In genomic region chr11:115383701-115384474, GRCm38 (mm10) we compare ENCODE assay signal across 8 mouse cellular contexts. TPM values are rescaled to one million over a fixed set of nuclear protein-coding genes. Genes with fewer than 3 reads are reported as not detected.
DNase-seq lines count a peak whose midpoint lies in the region; ATAC-seq and TF ChIP-seq lines count a peak whose summit lies in the region.

No protein-coding gene starts in this region.

- peaks cover 12% of the 10 kb centered on the region for H3K36me3 ChIP-seq in embryonic facial prominence, embryonic 10.5 days (replicated peaks)
- no peaks in the 10 kb centered on the region for H3K36me3 ChIP-seq in limb, embryonic 14.5 days (ENCODE audit: control insufficient read depth, insufficient read depth, low read length)
- H3K36me3 ChIP-seq in neural tube, embryonic 13.5 days: no peaks in the 10 kb centered on the region

- intact Hi-C loops in heart, postnatal 14 days (cut with DNase I): loop anchor here (2.0 kb wide), 1 partner anchor 19 kb away; the partner anchor contains the start of gene Mrpl58

- peak overlapping the region; percentile 92 for H3K4me3 ChIP-seq in embryonic facial prominence, embryonic 10.5 days
- H3K4me3 ChIP-seq in limb, embryonic 14.5 days (replicated peaks; ENCODE audit: low read length): 0 out of 2 replicates have a peak overlapping the region, but pooled peaks have one; percentile 81
- peak overlapping the region; percentile 86 for H3K4me3 ChIP-seq in neural tube, embryonic 13.5 days

- H3K4me2 ChIP-seq in limb, embryonic 14.5 days (replicated peaks; ENCODE audit: low read depth, low read length, severe bottlenecking): peak overlapping the region; percentile 79
- peak overlapping the region; percentile 93 for H3K4me2 ChIP-seq in neural tube, embryonic 13.5 days

- no peaks in the 10 kb centered on the region for H3K9me3 ChIP-seq in embryonic facial prominence, embryonic 10.5 days
- no peaks in the 10 kb centered on the region for H3K9me3 ChIP-seq in limb, embryonic 14.5 days (ENCODE audit: control insufficient read depth, low read length)
- H3K9me3 ChIP-seq in neural tube, embryonic 13.5 days: no peaks in the 10 kb centered on the region

- peak; percentile 55 to 62 for DNase-seq in layer of hippocampus, postnatal 10 days (ENCODE audit: low spot score in 2 of 2)
- DNase-seq in layer of hippocampus, adult 9-11 months: no peak
- DNase-seq in embryonic facial prominence, embryonic 10.5 days (ENCODE audit: low spot score): no peak
- peak; percentile 38 to 44 for DNase-seq in heart, postnatal 14 days
- no peak for DNase-seq in limb, embryonic 14.5 days (ENCODE audit: low spot score)
- DNase-seq in adipocyte (ENCODE audit: low spot score): no peak
- no peak for DNase-seq in thymus, postnatal 10 days (ENCODE audit: low spot score in 2 of 2)

- no peak for ATAC-seq in limb, embryonic 14.5 days (ENCODE audit: low FRiP score, low read depth)
- ATAC-seq in neural tube, embryonic 13.5 days (ENCODE audit: low read depth): peak; percentile 6; the same call in 1 of the 2 replicates

- H3K9ac ChIP-seq in limb, embryonic 14.5 days (ENCODE audit: low read depth, low read length, severe bottlenecking): 0 out of 2 replicates have a peak overlapping the region, but pooled peaks have one; percentile 88
- H3K9ac ChIP-seq in neural tube, embryonic 13.5 days: peak overlapping the region; percentile 96

- H3K27ac ChIP-seq in embryonic facial prominence, embryonic 10.5 days (replicated peaks): peak overlapping the region; percentile 61; the same call in 1 of the 2 replicates
- H3K27ac ChIP-seq in limb, embryonic 14.5 days (replicated peaks; ENCODE audit: low read depth, low read length): no peak overlapping the region
- peak overlapping the region; percentile 97 for H3K27ac ChIP-seq in neural tube, embryonic 13.5 days (replicated peaks)

- TF ChIP-seq POLR2A in limb, embryonic 14.5 days (IDR thresholded peaks at IDR 0.05; ENCODE audit: borderline replicate concordance, extremely low read depth, insufficient read depth, insufficient read length): no peak

- WGBS in embryonic facial prominence, embryonic 10.5 days: 53% methylated on average over 16 of the region's 16 CpGs
- WGBS in limb, embryonic 14.5 days: 51% methylated on average over 16 of the region's 16 CpGs
- WGBS in neural tube, embryonic 13.5 days: 35% methylated on average over 16 of the region's 16 CpGs

- H3K27me3 ChIP-seq in embryonic facial prominence, embryonic 10.5 days (replicated peaks; ENCODE audit: low read depth, poor library complexity, severe bottlenecking): peaks cover 17% of the 10 kb centered on the region
- H3K27me3 ChIP-seq in limb, embryonic 14.5 days (ENCODE audit: control insufficient read depth, insufficient read depth, low read length): no peaks in the 10 kb centered on the region
- no peaks in the 10 kb centered on the region for H3K27me3 ChIP-seq in neural tube, embryonic 13.5 days

- peaks cover 51% of the 10 kb centered on the region for H3K4me1 ChIP-seq in embryonic facial prominence, embryonic 10.5 days
- H3K4me1 ChIP-seq in limb, embryonic 14.5 days (ENCODE audit: control insufficient read depth, insufficient read depth, low read length): peaks cover 18% of the 10 kb centered on the region
- H3K4me1 ChIP-seq in neural tube, embryonic 13.5 days (replicated peaks): peaks cover 55% of the 10 kb centered on the region

RNA-seq across cellular contexts. Expression of gene Cdr2l, which starts 2.2 kb away (rescaled TPM):
- 10 to 100 TPM; 18.4 to 19.1 TPM for total RNA-seq in layer of hippocampus, postnatal 10 days (2021)
- 15.6 and 16.4 TPM in 2 replicates for polyA plus RNA-seq in embryonic facial prominence, embryonic 10.5 days (2016; fragmentation: Nextera tagmentation; extraction: Ambion mirVana)
- 1 to 10 TPM; 8.7 to 9.9 TPM for total RNA-seq in heart, postnatal 14 days (2021)
- 18.8 and 23.9 TPM in 2 replicates for polyA plus RNA-seq in limb, embryonic 14.5 days (2012; rRNA removed)
- polyA plus RNA-seq in limb, embryonic 14.5 days (2014; fragmentation: Nextera tagmentation; extraction: Ambion mirVana): 10.9 and 11.1 TPM in 2 replicates
- polyA plus RNA-seq in neural tube, embryonic 13.5 days (2015; fragmentation: Nextera tagmentation; extraction: Ambion mirVana): 23.7 and 24.1 TPM in 2 replicates

RNA-seq across cellular contexts. Expression of gene Hid1, which starts 16.3 kb away (rescaled TPM):
- 10 to 100 TPM; 78.0 to 79.3 TPM for total RNA-seq in layer of hippocampus, postnatal 10 days (2021)
- 8.6 and 9.6 TPM in 2 replicates for polyA plus RNA-seq in embryonic facial prominence, embryonic 10.5 days (2016; fragmentation: Nextera tagmentation; extraction: Ambion mirVana)
- 1 to 10 TPM; 5.2 to 6.6 TPM for total RNA-seq in heart, postnatal 14 days (2021)
- 4.5 and 5.9 TPM in 2 replicates for polyA plus RNA-seq in limb, embryonic 14.5 days (2012; rRNA removed)
- polyA plus RNA-seq in limb, embryonic 14.5 days (2014; fragmentation: Nextera tagmentation; extraction: Ambion mirVana): 2.1 and 2.3 TPM in 2 replicates
- 41.5 and 44.6 TPM in 2 replicates for polyA plus RNA-seq in neural tube, embryonic 13.5 days (2015; fragmentation: Nextera tagmentation; extraction: Ambion mirVana)

RNA-seq across cellular contexts. Expression of gene Mrpl58, which starts 19.7 kb away (rescaled TPM):
- total RNA-seq in layer of hippocampus, postnatal 10 days (2021): 10 to 100 TPM; 86.3 to 96.3 TPM
- polyA plus RNA-seq in embryonic facial prominence, embryonic 10.5 days (2016; fragmentation: Nextera tagmentation; extraction: Ambion mirVana): 221 and 228 TPM in 2 replicates
- total RNA-seq in heart, postnatal 14 days (2021): 100 to 1,000 TPM; 128 to 140 TPM
- polyA plus RNA-seq in limb, embryonic 14.5 days (2012; rRNA removed): 76.7 and 92.2 TPM in 2 replicates
- 169 and 181 TPM in 2 replicates for polyA plus RNA-seq in limb, embryonic 14.5 days (2014; fragmentation: Nextera tagmentation; extraction: Ambion mirVana)
- 182 and 203 TPM in 2 replicates for polyA plus RNA-seq in neural tube, embryonic 13.5 days (2015; fragmentation: Nextera tagmentation; extraction: Ambion mirVana)

RNA-seq across cellular contexts. Expression of gene Atp5h, which starts 35.9 kb away (rescaled TPM):
- total RNA-seq in layer of hippocampus, postnatal 10 days (2021): 100 to 1,000 TPM; 406 to 440 TPM
- 880 and 890 TPM in 2 replicates for polyA plus RNA-seq in embryonic facial prominence, embryonic 10.5 days (2016; fragmentation: Nextera tagmentation; extraction: Ambion mirVana)
- 1,000 to 10,000 TPM; 2,066 to 2,137 TPM for total RNA-seq in heart, postnatal 14 days (2021)
- polyA plus RNA-seq in limb, embryonic 14.5 days (2012; rRNA removed): 294 and 427 TPM in 2 replicates
- 870 and 933 TPM in 2 replicates for polyA plus RNA-seq in limb, embryonic 14.5 days (2014; fragmentation: Nextera tagmentation; extraction: Ambion mirVana)
- polyA plus RNA-seq in neural tube, embryonic 13.5 days (2015; fragmentation: Nextera tagmentation; extraction: Ambion mirVana): 920 and 1,025 TPM in 2 replicates

RNA-seq across cellular contexts. Expression of gene Kctd2, which starts 36.0 kb away (rescaled TPM):
- 10 to 100 TPM; 57.6 to 66.7 TPM for total RNA-seq in layer of hippocampus, postnatal 10 days (2021)
- polyA plus RNA-seq in embryonic facial prominence, embryonic 10.5 days (2016; fragmentation: Nextera tagmentation; extraction: Ambion mirVana): 14.8 and 17.3 TPM in 2 replicates
- total RNA-seq in heart, postnatal 14 days (2021): 10 to 100 TPM; 22.2 to 25.2 TPM
- polyA plus RNA-seq in limb, embryonic 14.5 days (2012; rRNA removed): 30.0 and 30.5 TPM in 2 replicates
- 26.3 and 27.8 TPM in 2 replicates for polyA plus RNA-seq in limb, embryonic 14.5 days (2014; fragmentation: Nextera tagmentation; extraction: Ambion mirVana)
- 22.9 and 23.5 TPM in 2 replicates for polyA plus RNA-seq in neural tube, embryonic 13.5 days (2015; fragmentation: Nextera tagmentation; extraction: Ambion mirVana)

Comparison
In these comparisons a context has a peak if more than half of its experiments do, and no peak if none do; other contexts are left out.
1. DNase-seq: peak in layer of hippocampus, postnatal 10 days (2 of 2) and heart, postnatal 14 days (2 of 2); none in layer of hippocampus, adult 9-11 months (single experiment), embryonic facial prominence, embryonic 10.5 days (single experiment), limb, embryonic 14.5 days (single experiment), adipocyte (single experiment) and thymus, postnatal 10 days (0 of 2).
2. Peak in every context shown above with its lines, with median percentiles within 50 percentile points of each other: H3K4me3 ChIP-seq.